Mouse (Mus musculus): ENCODE measurements around the gene Tril.

The Tril gene

GRCm38 (mm10) chr6:53820486-53820985 lies at the start of gene Tril:
TSS of gene Tril (minus strand) at chr6:53820830.
- DNase-seq, result peak; percentile 31

DNA sequence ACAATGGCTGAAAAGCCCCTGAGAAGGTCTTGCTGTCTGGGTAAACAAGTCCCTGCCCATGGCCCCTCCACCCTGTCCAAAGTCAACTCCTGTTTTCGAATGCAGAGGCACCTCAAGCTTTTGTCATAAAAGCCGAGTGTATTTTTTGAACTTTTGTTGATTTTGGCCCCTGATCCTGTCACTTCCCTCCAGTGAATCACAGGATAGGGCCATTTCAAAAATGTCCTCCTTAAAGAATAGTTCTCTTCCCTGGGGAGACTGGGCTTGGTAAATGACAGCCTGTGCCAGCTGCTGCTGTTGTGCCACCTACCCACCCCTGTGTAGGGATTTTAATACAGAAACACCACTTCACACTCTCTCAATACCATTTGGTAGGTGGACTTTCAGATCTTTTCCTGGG lies 42.4 kb upstream of the Tril start:
- no peak for DNase-seq

GRCm38 (mm10) chr6:53859106-53859505 lies 38.5 kb upstream of the Tril start:
- DNase-seq, result no peak

DNA sequence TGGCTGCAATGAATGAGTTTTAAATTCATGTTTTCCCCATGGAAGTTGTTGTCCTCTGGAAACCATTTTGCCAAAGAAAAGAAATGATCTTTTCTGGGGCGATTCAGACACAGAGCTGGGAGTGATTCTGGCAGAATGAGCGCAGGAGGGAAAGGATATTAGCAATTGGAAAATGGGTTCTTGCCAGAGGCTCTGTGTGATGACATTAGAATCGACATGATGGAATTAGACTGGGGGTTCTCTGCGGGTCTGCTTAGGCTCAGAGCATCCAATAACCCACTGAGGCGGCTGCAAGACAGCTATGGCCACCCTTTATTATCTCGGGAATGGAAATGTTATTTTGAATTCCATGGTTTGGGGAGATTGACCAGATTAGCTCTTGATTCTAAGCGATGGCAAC lies 37.2 kb upstream of the Tril start:
- no peak for DNase-seq

DNA sequence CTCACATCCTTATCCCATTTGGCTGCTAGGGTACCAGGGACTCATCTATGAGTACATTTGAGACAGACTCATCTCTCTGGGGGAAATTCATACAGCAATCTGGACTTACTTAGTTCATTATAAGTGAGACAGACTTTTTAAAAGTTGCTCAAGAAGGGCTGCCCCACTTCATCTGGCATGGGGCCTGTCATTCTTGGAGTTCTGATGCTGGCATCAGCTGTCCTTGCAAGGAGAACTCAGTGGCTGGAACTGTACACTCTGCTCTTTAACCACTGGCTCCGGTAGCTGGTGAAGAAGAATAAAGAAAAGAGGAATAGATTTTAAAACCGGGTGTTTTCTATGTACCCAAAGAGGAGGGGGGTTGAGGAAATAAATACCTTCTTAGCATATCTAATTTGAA lies 36.1 kb upstream of the Tril start:
- no peak for DNase-seq

DNA sequence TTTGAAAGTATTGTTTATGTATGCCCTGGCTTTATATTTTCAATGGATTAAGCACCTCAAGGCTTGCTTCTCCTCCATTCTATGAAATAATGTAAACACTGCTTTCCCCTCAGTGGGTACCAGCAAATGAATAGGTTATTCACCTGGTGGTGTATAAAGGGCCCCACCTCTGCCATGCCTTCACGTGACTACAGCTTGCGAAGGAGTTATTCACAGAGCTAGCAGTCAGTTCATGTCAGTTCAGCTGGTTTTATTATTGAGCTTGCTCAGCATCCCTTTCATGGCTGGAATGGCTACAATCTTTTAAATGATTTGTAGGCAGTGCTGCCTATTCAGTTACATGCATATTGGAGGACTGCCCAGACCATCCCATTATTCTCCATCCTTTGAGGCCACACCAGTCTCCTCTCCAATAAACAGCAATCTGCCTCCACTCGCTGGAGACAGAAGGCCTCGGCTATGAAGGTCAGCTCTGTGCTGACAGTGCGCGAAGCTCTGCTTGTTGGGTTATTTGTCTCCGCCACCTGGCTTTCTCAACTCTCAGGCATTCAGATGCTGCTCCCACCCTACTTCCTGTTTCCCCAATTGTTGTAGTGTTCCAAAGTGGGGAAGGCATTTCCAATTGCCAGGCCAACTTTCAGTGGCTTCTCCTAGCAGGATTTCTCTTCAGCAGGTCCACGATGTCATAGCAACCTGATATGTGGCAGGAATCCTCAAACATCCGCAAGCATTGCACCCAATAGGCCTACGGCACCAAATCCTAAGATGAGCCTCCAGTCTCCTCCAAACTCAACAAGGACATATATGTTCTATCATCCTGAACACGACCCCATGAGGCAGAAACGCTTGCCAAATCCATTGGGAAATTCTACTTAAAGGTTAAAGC lies 34.6 kb upstream of the Tril start:
- no peak for DNase-seq

GRCm38 (mm10) chr6:53854226-53854625 lies 33.6 kb upstream of the Tril start:
- no peak for DNase-seq

GRCm38 (mm10) chr6:53853546-53853945 lies 32.9 kb upstream of the Tril start:
- DNase-seq, result no peak

- DNase-seq, result no peak
Measured at GRCm38 (mm10) chr6:53844626-53845025, 24.0 kb upstream of the Tril start.

DNA sequence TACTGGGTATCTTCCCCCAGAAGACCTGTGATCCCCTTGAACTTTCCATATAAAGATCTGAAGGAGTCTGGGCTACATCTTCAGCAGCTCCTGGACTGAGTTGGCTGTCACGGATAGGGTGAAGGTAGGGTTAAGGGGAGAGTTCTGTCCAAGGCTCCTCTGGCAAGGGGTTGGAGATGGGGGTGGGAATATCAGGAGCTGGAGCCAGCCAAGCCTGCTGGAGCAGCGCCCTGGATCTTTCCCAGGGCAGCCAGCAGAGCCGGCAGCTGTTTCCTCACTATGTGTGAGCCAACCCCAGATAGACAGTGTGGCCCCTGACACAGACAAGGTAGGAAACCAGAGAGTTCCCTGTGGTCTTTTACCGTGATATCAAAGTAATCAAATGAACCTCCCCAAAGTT lies 4.6 kb upstream of the Tril start:
- DNase-seq, result no peak

GRCm38 (mm10) chr6:53821041-53821501 lies 441 bp upstream of the Tril start:
- no peak for DNase-seq

- DNase-seq, result no peak
Measured at GRCm38 (mm10) chr6:53819761-53820485, 707 bp downstream of the Tril start.

DNA sequence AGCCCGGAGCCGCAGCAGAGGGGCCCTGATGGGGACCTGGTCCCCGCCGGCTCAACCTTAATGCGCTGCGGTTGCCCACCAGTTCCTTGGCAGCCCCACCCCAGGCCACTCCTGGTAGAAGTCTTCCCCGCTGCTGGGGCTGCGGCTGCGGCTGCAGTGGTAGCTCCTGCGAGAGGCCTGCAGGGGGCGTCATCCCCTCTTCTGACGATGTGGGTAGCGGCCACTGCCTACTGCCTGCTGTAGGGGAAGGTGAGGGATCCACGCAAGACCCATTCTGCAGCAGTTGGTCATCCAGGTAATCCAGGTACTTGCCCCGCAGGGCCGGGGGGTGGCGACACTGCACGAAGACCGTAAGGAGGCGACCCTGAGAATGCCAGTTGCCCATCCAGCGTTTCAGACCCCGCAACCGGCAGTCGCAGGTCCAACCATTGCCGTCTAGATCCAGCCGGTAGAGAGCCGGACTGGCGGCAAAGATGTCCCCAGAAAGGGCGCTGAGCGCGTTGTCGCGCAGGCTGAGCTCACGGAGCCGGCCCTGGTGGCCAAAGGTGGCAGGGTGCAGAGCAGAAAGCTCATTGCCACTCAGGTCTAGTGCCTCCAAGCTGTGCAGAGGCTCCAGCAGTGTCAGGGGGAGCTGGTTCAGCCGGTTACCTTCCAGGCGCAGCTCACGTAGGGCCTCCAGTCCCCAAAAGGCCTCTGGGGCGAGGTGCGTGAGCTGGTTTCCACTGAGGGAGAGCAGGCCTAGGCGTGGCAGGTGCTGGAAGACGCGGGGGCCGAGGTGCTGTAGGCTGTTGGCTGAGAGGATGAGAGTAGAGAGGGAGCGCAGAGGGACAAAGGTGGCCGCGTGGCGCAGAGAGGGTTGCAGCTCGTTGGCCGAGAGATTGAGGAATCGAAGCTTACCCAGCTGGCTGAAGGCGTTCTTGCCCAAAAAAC lies 1.6 kb downstream of the Tril start:
- DNase-seq, result no peak

- peak; percentile 52 for DNase-seq
Measured at GRCm38 (mm10) chr6:53818264-53818731, 2.3 kb downstream of the Tril start.

- no peak for DNase-seq
Measured at GRCm38 (mm10) chr6:53817763-53818174, 2.9 kb downstream of the Tril start.

DNA sequence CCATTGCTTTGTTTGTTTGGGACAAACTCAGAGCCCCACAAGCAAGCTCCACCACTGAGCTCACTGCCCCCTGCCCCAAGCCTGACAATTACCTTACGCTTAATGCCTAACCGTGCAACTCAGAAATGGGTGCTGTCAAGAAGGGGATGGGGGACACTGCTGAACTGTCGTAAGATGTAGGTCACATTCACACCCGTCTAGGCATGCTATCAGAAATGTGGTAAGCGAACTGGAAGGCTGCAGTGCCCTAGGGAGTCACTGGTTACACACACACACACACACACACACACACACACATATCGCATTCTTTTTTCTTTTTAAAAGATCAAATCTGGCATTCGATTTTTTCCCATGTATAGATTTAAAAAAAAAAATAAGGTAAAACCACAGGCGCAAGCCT lies 4.0 kb downstream of the Tril start:
- DNase-seq, result no peak

- DNase-seq, result no peak
Measured at GRCm38 (mm10) chr6:53815691-53816090, 4.9 kb downstream of the Tril start.

GRCm38 (mm10) chr6:53814214-53814613 lies 6.4 kb downstream of the Tril start:
- DNase-seq, result no peak

DNA sequence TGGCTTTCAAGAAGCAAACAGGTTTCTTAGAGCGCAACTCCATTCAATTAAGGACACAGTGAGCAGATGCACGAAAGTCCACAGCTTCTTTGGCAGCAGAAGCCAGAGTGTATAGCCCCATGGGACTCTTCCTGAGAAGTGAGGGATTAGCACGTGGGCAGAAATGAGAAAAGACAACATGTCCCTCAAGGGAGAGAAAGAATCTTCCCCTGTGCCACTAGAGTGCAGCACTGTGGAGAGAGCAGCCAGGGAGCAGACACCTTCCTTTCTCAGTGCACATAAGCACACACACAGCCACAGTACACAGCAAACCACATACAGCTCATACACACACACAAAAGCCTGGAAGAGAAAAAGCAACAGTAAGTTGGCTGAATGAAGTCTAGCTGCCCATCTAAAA lies 8.4 kb downstream of the Tril start:
- no peak for DNase-seq

DNA sequence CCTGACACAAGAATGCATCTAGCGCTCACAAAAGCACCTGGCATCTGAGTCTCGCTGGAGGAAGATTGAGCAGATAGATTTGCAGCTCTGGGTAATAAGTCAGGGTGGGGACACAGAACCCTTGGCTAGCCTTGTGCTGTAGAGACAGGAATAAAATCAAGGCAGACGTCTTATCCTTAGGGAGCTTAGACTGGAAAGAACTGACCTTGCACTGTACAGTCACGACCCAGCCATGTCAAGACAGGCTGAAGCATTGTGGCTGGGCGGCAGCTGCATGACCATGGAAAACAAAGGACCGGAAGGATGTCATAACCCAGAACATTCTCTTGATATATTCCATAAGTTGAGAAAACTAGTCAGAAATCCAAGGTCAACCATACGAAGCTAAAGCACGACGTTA lies 11.8 kb downstream of the Tril start:
- DNase-seq, result no peak

- DNase-seq, result no peak
Measured at GRCm38 (mm10) chr6:53807185-53807584, 13.4 kb downstream of the Tril start.

GRCm38 (mm10) chr6:53806591-53807023 lies 14.0 kb downstream of the Tril start:
- DNase-seq, result no peak

DNA sequence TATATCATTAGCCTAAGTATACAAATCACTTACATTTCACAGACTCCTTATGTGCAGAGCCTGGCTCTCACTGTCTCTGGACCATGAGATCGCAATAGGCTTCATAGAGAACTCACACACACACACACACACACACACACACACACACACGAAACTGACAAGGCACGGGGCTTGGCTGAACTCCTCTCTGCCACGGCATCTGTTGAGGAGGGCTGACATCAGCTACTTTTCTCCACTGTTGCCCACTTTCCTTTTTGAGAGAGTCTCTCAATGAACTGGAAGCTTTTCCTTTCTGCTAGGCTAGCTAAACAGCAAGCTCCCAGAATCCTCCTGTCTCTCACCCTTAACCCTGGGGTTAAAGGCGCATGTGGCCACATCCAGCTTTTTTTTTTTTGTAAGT lies 14.6 kb downstream of the Tril start:
- no peak for DNase-seq

Measured in cerebellum, adult 8-10 months (tissue).